Mouse (Mus musculus) embryonic fibroblast, embryonic 13.5 days (primary cell): ENCODE results near the gene Golm1.

ENCODE experiments used
- CTCF ChIP-seq: IDR thresholded peaks from 2 replicates; pipeline ENCODE4 v1.5.1; 2011; ENCODE audit warnings: mild to moderate bottlenecking, control low read depth, low read length, moderate library complexity, borderline replicate concordance; ENCODE audit not compliant: insufficient read depth
- POLR2A ChIP-seq: IDR thresholded peaks from 2 replicates; pipeline ENCODE4 v1.6.1; 2011; ENCODE audit warnings: low read depth, mild to moderate bottlenecking, control low read depth, low read length, moderate library complexity

DNA sequence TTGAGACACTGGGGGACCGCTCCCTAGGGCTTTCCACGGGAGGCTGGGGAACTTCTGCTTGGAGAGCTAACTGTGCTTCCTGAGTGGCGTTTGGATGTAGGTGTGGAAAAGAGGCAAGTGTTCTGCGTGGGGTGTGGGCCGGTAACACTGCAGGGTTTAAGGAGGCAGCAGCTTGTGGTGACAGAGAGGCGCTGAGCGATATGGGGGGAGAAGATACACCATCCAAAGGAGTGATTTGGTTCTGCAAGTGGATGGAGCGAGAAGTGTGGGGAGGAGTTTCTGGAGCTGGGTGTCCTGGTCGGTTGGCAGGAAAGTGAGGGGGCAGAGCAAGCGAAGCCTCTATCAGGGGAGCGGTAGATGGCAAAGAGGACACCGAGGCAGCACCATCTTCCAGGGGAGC is 27.9 kb upstream of the Golm1 start:
- TF ChIP-seq CTCF (no peak), POLR2A (no peak)
